Mouse (Mus musculus) limb, embryonic 14.5 days (tissue): ENCODE measurements around the gene Cdh4. TPM values are rescaled to one million over a fixed set of nuclear protein-coding genes. Genes with fewer than 3 reads are reported as not detected.

Source experiments
- ATAC-seq: fragments of 200-750 bp; cut with Nextera tagmentation; 2 replicates; pipeline ENCODE4 v1.8.0; 2017; ENCODE audit warnings: low read depth, moderate number of reproducible peaks, moderate TSS enrichment; ENCODE audit not compliant: low FRiP score
- DNase-seq: peaks from one replicate; pipeline ENCODE4 v3.0.0-alpha.2; 2015; ENCODE audit warnings: low spot score
- H3K27ac ChIP-seq: fragments of 300-500 bp; sonication (generic); replicated peaks from 2 replicates; pipeline ENCODE4 v1.5.1; 2014; ENCODE audit warnings: low read depth, mild to moderate bottlenecking, low read length, moderate library complexity, mixed read lengths
- H3K27me3 ChIP-seq: fragments of 300-500 bp; sonication (generic); 2 replicates; pipeline ENCODE4 v1.6.1; 2014; ENCODE audit warnings: low read length, mixed read lengths; ENCODE audit not compliant: control insufficient read depth, insufficient read depth
- H3K36me3 ChIP-seq: fragments of 300-500 bp; sonication (generic); 2 replicates; pipeline ENCODE4 v1.6.1; 2014; ENCODE audit warnings: mild to moderate bottlenecking, low read length, moderate library complexity, mixed read lengths; ENCODE audit not compliant: control insufficient read depth, insufficient read depth
- H3K4me1 ChIP-seq: fragments of 300-500 bp; sonication (generic); 2 replicates; pipeline ENCODE4 v1.6.1; 2014; ENCODE audit warnings: antibody characterized with exemption, low read length, mixed read lengths; ENCODE audit not compliant: control insufficient read depth, insufficient read depth
- H3K4me2 ChIP-seq: fragments of 300-500 bp; sonication (generic); replicated peaks from 2 replicates; pipeline ENCODE4 v1.6.1; 2014; ENCODE audit warnings: low read depth, mild to moderate bottlenecking, low read length, moderate library complexity; ENCODE audit not compliant: severe bottlenecking
- H3K4me3 ChIP-seq: fragments of 300-500 bp; sonication (generic); replicated peaks from 2 replicates; pipeline ENCODE4 v1.5.1; 2014; ENCODE audit warnings: low read length
- H3K9ac ChIP-seq: fragments of 300-500 bp; sonication (generic); 2 replicates; pipeline ENCODE4 v1.6.1; 2014; ENCODE audit warnings: mild to moderate bottlenecking, low read depth, low read length, moderate library complexity; ENCODE audit not compliant: severe bottlenecking
- H3K9me3 ChIP-seq: fragments of 300-500 bp; sonication (generic); 2 replicates; pipeline ENCODE4 v1.6.1; 2016; ENCODE audit warnings: low read length; ENCODE audit not compliant: control insufficient read depth
- POLR2A ChIP-seq: fragments of 200-500 bp; IDR thresholded peaks from 2 replicates; pipeline ENCODE4 v1.8.0; 2012; ENCODE audit warnings: inconsistent platforms, mild to moderate bottlenecking, moderate library complexity, borderline replicate concordance; ENCODE audit not compliant: insufficient read depth, insufficient read length; ENCODE audit errors: extremely low read depth
- WGBS: fragments of 180-500 bp; shearing (Covaris S2); extraction: QIAGEN DNeasy Blood & Tissue Kit; methylation state at CpG from one replicate; pipeline ENCODE4 v1.1.7; 2014; 5-methylcytosine and 5-hydroxymethylcytosine counted together
- polyA plus RNA-seq, 2 experiments: library from polyadenylated mRNA; depleted of rRNA in 1 of 2; stranded (reverse) in 1 of 2; unstranded in 1 of 2; fragments of >200 nt; fragmentation: Nextera tagmentation in 1 of 2; extraction: Ambion mirVana in 1 of 2; gene quantifications; 2 replicates each; pipeline versions ENCODE4 v1.2.1 to v1.2.3; 2012 to 2014

Cdh4 gene
- polyA plus RNA-seq, 2 experiments = 7.5 to 9.0 TPM

DNA sequence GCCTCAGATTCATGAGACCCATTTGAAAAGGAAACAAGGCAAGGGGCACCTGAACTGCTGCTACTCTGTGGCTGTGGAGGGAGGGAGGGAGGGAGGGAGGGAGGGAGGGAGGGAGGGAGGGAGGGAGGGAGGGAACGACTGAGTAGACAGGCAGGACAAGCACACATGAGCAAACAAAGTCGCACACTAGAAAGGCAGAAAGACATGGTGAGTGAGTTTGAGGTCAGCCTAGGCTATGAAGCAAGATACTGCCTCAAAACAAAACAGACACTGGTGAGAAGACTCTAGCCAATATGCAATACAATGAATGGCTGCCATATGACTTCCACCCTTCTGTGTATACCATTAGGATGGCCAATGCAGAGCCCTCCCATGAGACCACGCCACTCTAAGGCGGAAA, 502.8 kb downstream of the Cdh4 start:
- Histone ChIP-seq H3K36me3 (no peaks in the 10 kb centered on the region), H3K9ac (no peak overlapping the region), H3K9me3 (no peaks in the 10 kb centered on the region), H3K27ac (no peak overlapping the region), H3K4me2 (no peak overlapping the region), H3K4me1 (0 out of 2 replicates have a peak, but pooled peaks cover 2% of the 10 kb centered on the region), H3K27me3 (no peaks in the 10 kb centered on the region), H3K4me3 (no peak overlapping the region)
- ATAC-seq (no peak), DNase-seq (no peak)
- WGBS = 60% methylated on average over 4 of the region's 4 CpGs
- TF ChIP-seq POLR2A = no peak

DNA sequence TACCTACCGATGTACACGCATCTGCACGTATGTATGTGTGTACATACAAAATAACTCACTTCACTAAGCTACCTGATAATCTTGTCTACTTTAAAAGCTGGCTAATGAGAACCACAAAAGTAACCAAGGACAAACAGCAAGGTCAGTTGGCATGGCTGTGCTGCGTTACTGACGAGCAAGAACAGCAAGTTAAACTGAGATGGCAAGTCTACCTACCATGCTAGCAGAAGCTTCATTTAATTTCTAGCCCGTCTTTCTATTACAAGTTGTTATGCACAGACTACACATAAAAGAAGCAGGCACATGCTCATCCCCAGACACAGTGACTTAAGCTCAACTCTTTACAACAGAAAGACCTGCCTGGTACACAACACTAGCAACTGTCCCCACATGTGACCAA, 504.3 kb downstream of the Cdh4 start:
- WGBS = 83% methylated on average over 6 of the region's 6 CpGs

DNA sequence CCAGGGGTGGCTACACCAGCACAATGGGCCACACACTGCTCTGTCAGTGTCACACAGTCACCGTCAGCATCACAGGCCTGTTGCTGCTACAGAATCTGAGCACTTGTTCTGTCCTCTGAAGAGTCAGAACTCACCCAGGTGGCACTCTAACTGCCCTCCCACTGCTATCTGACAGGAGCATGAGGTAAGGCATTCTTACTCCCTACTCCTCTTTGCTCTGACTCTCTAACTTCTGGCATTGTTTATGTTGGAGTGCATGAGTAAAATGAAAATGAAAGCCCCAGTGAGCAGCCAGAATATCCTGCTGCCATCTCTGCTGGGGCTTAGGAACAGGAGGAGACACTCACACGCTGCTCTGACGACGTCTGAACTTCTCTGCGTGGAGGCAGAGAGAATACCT, 505.4 kb downstream of the Cdh4 start:
- Histone ChIP-seq H3K36me3 (no peaks in the 10 kb centered on the region), H3K4me2 (no peak overlapping the region), H3K4me1 (0 out of 2 replicates have a peak, but pooled peaks cover 2% of the 10 kb centered on the region), H3K9ac (no peak overlapping the region), H3K9me3 (no peaks in the 10 kb centered on the region), H3K27me3 (no peaks in the 10 kb centered on the region), H3K4me3 (no peak overlapping the region), H3K27ac (no peak overlapping the region)
- 76% methylated on average over 5 of the region's 5 CpGs for WGBS
- no peak for TF ChIP-seq POLR2A
- no peak for DNase-seq
- ATAC-seq = no peak

More for the DNA sequence above, 504.3 kb downstream of the Cdh4 start:
- Histone ChIP-seq H3K4me3 (no peak overlapping the region), H3K9me3 (no peaks in the 10 kb centered on the region), H3K27me3 (no peaks in the 10 kb centered on the region), H3K4me1 (0 out of 2 replicates have a peak, but pooled peaks cover 2% of the 10 kb centered on the region), H3K9ac (no peak overlapping the region), H3K4me2 (no peak overlapping the region), H3K36me3 (no peaks in the 10 kb centered on the region), H3K27ac (no peak overlapping the region)
- no peak for ATAC-seq
- TF ChIP-seq POLR2A = no peak
- no peak for DNase-seq

DNA sequence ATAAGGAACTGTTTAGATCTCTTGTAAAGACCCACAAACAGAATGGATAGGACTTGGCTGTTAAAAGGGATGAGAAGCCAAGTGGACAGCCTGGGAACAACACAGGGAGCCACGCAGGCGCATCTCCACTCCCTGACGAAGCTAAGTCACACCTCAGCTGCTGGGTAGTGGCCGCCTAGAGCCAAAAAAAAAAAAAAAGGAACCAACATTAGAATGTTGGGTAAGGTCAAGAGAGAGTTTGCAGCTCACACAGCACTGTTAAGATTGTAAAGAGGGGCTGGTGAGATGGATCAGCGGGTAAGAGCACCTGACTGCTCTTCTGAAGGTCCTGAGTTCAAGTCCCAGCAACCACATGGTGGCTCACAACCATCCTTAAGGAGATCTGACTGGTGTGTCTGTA, 506.6 kb downstream of the Cdh4 start:
- no peak overlapping the region for H3K4me3 ChIP-seq
- no peak overlapping the region for H3K9ac ChIP-seq
- WGBS = 76% methylated on average over 5 of the region's 5 CpGs
- no peak for TF ChIP-seq POLR2A
- ATAC-seq (no peak), DNase-seq (no peak)
- H3K4me2 ChIP-seq = no peak overlapping the region
- H3K27ac ChIP-seq = no peak overlapping the region
- no peaks in the 10 kb centered on the region for H3K9me3 ChIP-seq
- H3K36me3 ChIP-seq = no peaks in the 10 kb centered on the region
- 0 out of 2 replicates have a peak, but pooled peaks cover 2% of the 10 kb centered on the region for H3K4me1 ChIP-seq
- no peaks in the 10 kb centered on the region for H3K27me3 ChIP-seq
